Mouse (Mus musculus): ENCODE measurements around the gene Crybg2. TPM values are rescaled to one million over a fixed set of nuclear protein-coding genes. Genes with fewer than 3 reads are reported as not detected.

Crybg2 gene
- polyA plus RNA-seq, 1 experiment from 2014 or later = 2.8 TPM

DNA sequence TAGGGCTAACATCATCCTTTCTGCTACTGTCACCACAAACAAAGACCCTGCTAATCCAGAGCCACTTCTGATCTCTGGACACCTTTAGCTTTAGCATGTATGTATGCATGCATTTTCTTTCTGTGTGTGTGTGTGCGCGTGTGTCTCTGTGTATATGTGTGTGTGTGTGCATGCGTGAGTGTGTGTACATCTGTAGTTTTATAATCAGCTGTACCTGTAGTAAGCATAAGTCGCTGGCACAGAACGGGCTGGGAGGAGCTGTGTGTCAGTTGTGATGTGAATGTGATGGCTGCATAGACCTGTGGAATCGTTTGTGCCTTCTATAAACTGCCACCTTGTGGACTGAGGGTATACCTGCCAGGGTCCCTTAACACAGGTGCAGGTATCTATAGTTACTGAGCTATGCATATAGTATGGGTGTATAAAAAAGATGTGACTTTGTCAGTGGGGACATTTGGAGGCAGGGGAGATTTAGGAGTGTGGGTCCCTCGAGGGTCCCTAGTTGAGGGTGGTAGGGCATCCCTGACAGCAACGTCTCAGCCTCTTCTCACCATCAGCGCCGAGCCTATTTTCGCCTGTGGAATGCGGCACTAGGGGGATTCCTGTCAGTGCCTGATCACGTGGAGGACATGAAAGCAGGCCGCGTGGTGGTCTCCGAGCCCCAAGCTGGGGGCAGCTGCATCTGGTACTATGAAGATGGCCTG is 30.1 kb downstream of the Crybg2 start:
- no peak for ATAC-seq
- no peak for DNase-seq (ENCODE audit: low spot score)

GRCm38 (mm10) chr4:134091225-134091529 is 30.6 kb downstream of the Crybg2 start:
- H3K4me3 ChIP-seq (ENCODE audit: low read depth, low read length) = no peak overlapping the region
- no peaks in the 10 kb centered on the region for H3K9me3 ChIP-seq (ENCODE audit: low read length)
- H3K4me2 ChIP-seq (replicated peaks; ENCODE audit: low read depth, low read length) = no peak overlapping the region
- TF ChIP-seq EP300 (IDR thresholded peaks at IDR 0.05) (no peak), CTCF (IDR thresholded peaks at IDR 0.05) (no peak)
- H3K4me1 ChIP-seq (ENCODE audit: insufficient read depth, low read depth, low read length) = no peaks in the 10 kb centered on the region
- H3K27me3 ChIP-seq (replicated peaks; ENCODE audit: insufficient read depth, low read length) = no peaks in the 10 kb centered on the region
- 81% methylated on average over 6 of the region's 6 CpGs for WGBS
- H3K27ac ChIP-seq (ENCODE audit: low read length) = no peak overlapping the region
- no peaks in the 10 kb centered on the region for H3K36me3 ChIP-seq (ENCODE audit: insufficient read depth, low read length)
- no peak overlapping the region for H3K9ac ChIP-seq (replicated peaks; ENCODE audit: low read depth)
- ATAC-seq (no peak), DNase-seq (ENCODE audit: low spot score) (no peak)

More for the DNA sequence above, 30.1 kb downstream of the Crybg2 start:
- WGBS = 72% methylated on average over 16 of the region's 16 CpGs
- Histone ChIP-seq H3K4me1 (ENCODE audit: insufficient read depth, low read depth, low read length) (no peaks in the 10 kb centered on the region), H3K27me3 (replicated peaks; ENCODE audit: insufficient read depth, low read length) (no peaks in the 10 kb centered on the region), H3K9me3 (ENCODE audit: low read length) (no peaks in the 10 kb centered on the region), H3K9ac (replicated peaks; ENCODE audit: low read depth) (no peak overlapping the region), H3K4me3 (ENCODE audit: low read depth, low read length) (no peak overlapping the region), H3K36me3 (ENCODE audit: insufficient read depth, low read length) (no peaks in the 10 kb centered on the region), H3K27ac (ENCODE audit: low read length) (no peak overlapping the region), H3K4me2 (replicated peaks; ENCODE audit: low read depth, low read length) (no peak overlapping the region)
- no peak for TF ChIP-seq CTCF (IDR thresholded peaks at IDR 0.05)
- TF ChIP-seq EP300 (IDR thresholded peaks at IDR 0.05) = no peak

GRCm38 (mm10) chr4:134092382-134093288 is 32.0 kb downstream of the Crybg2 start:
- Histone ChIP-seq H3K4me1 (ENCODE audit: insufficient read depth, low read depth, low read length) (no peaks in the 10 kb centered on the region), H3K9me3 (ENCODE audit: low read length) (no peaks in the 10 kb centered on the region), H3K4me3 (ENCODE audit: low read depth, low read length) (no peak overlapping the region), H3K9ac (replicated peaks; ENCODE audit: low read depth) (no peak overlapping the region), H3K27me3 (replicated peaks; ENCODE audit: insufficient read depth, low read length) (no peaks in the 10 kb centered on the region), H3K4me2 (replicated peaks; ENCODE audit: low read depth, low read length) (peak overlapping the region; percentile 5; the same call in 1 of the 2 replicates), H3K27ac (ENCODE audit: low read length) (no peak overlapping the region), H3K36me3 (ENCODE audit: insufficient read depth, low read length) (no peaks in the 10 kb centered on the region)
- 65% methylated on average over 6 of the region's 6 CpGs for WGBS
- DNase-seq (ENCODE audit: low spot score) (peak; percentile 63), ATAC-seq (peak; percentile 55; the same call in 1 of the 2 replicates)
- TF ChIP-seq CTCF (IDR thresholded peaks at IDR 0.05) = peak; percentile 88
- TF ChIP-seq EP300 (IDR thresholded peaks at IDR 0.05) = no peak

DNA sequence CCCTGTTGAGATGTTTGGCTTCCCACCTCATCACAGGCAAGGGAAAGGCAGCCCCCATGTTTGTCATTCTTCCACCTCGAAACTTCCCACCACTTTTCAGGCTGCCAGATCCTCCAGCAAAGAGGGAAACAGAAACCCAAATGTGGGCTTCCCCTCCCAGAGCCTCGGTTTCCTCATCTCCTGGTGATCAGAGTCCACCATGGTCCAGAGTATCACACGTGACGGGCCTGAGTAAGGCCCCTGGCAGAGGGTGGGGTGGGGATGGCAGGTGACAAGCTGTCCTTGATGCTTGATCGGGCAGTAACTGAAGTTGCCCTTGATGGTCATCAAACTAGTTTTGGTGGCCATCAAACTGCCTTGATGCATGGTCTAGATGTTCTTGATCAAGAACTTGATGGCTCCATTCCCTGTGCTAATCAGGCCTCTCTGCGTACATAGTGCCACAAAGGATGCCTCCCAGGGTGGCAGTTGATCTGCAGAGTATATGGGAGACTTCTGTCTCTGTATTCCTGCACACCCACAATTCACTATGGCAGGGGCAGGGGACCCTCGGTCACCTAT is 33.5 kb downstream of the Crybg2 start:
- Histone ChIP-seq H3K27me3 (replicated peaks; ENCODE audit: insufficient read depth, low read length) (no peaks in the 10 kb centered on the region), H3K36me3 (ENCODE audit: insufficient read depth, low read length) (no peaks in the 10 kb centered on the region), H3K9me3 (ENCODE audit: low read length) (no peaks in the 10 kb centered on the region), H3K27ac (ENCODE audit: low read length) (no peak overlapping the region), H3K4me3 (ENCODE audit: low read depth, low read length) (no peak overlapping the region), H3K9ac (replicated peaks; ENCODE audit: low read depth) (no peak overlapping the region), H3K4me2 (replicated peaks; ENCODE audit: low read depth, low read length) (no peak overlapping the region; the same call in 1 of the 2 replicates), H3K4me1 (ENCODE audit: insufficient read depth, low read depth, low read length) (no peaks in the 10 kb centered on the region)
- TF ChIP-seq CTCF (IDR thresholded peaks at IDR 0.05) (no peak), EP300 (IDR thresholded peaks at IDR 0.05) (no peak)
- no peak for DNase-seq (ENCODE audit: low spot score)
- WGBS = 66% methylated on average over 7 of the region's 7 CpGs
- ATAC-seq = no peak

DNA sequence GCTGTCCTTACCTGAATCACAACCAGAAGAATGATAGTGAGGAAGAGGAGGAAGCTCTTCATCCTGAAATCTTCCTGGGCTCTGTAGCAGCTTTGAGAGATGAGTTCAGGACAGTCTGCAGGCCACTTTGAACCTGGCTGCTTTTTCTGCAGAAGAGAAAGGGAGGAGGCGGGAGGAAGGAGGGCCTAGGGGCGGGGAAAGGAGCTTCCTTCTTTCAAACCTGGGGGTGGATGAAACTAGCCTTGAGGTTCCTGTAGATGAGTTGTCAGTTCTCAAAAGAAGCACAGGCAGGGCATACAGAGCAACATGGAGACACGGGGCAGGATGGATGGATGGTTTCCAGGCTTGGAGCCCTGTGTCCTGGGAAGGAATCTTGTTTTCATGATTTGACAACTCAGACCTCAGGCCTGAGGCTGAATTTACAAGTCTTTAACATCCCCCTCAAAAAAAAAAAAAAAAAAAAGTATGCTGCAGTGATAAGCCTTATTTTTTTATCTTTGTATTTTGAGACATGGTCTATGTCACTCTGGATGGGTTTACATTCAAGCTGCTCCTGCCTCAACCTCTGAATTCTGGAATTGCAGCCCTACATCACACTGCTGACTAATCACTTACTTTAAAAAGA is 34.4 kb downstream of the Crybg2 start, which contains the start of gene Cd52:
TSS of gene Cd52 (minus strand) at position 160 of the 625 bp plus-strand sequence.
- TF ChIP-seq CTCF (IDR thresholded peaks at IDR 0.05) = no peak
- TF ChIP-seq EP300 (IDR thresholded peaks at IDR 0.05) = no peak
- Histone ChIP-seq H3K27me3 (replicated peaks; ENCODE audit: insufficient read depth, low read length) (no peaks in the 10 kb centered on the region), H3K27ac (ENCODE audit: low read length) (0 out of 2 replicates have a peak within 1 kb of the TSS, but pooled peaks have one; percentile 20), H3K9me3 (ENCODE audit: low read length) (no peaks in the 10 kb centered on the region), H3K36me3 (ENCODE audit: insufficient read depth, low read length) (no peaks in the 10 kb centered on the region), H3K4me2 (replicated peaks; ENCODE audit: low read depth, low read length) (no peak within 1 kb of the TSS), H3K4me3 (ENCODE audit: low read depth, low read length) (no peak within 1 kb of the TSS), H3K4me1 (ENCODE audit: insufficient read depth, low read depth, low read length) (no peaks in the 10 kb centered on the region), H3K9ac (replicated peaks; ENCODE audit: low read depth) (no peak within 1 kb of the TSS)
- ATAC-seq = no peak
- WGBS = 66% methylated on average over 3 of the region's 3 CpGs
- peak; percentile 52 for DNase-seq (ENCODE audit: low spot score)

DNA sequence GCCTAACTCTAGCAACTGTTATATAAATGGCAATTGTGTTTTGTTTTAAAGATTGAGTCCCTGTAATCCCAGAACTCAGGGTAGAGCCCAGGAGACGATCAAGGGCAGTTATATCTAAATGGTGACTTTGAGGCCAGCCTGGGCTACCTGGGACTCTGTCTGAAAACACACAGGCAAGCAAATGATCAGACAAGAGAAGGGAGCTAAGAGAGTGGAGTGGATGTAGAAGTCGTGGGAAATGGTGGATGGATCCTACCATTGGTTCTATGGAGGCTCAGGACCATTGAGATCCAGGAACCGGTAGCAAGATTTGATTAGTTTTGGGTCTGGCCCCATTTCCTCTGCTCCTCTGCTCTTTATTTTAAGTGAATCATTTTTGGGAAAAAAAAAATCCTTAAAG is 35.5 kb downstream of the Crybg2 start:
- DNase-seq (ENCODE audit: low spot score) (no peak), ATAC-seq (no peak)
- Histone ChIP-seq H3K4me2 (replicated peaks; ENCODE audit: low read depth, low read length) (no peak overlapping the region), H3K4me3 (ENCODE audit: low read depth, low read length) (no peak overlapping the region), H3K9ac (replicated peaks; ENCODE audit: low read depth) (no peak overlapping the region), H3K4me1 (ENCODE audit: insufficient read depth, low read depth, low read length) (no peaks in the 10 kb centered on the region), H3K36me3 (ENCODE audit: insufficient read depth, low read length) (no peaks in the 10 kb centered on the region), H3K27ac (ENCODE audit: low read length) (no peak overlapping the region), H3K27me3 (replicated peaks; ENCODE audit: insufficient read depth, low read length) (no peaks in the 10 kb centered on the region), H3K9me3 (ENCODE audit: low read length) (no peaks in the 10 kb centered on the region)
- WGBS = 80% methylated on average over 3 of the region's 3 CpGs
- TF ChIP-seq CTCF (IDR thresholded peaks at IDR 0.05) = no peak

Measured in lung, postnatal 0 days (tissue).